Mouse (Mus musculus): ENCODE measurements around the gene Tunar.

The Tunar gene

GRCm38 (mm10) chr12:105403742-105404141, 70.1 kb downstream of the Tunar start:
- DNase-seq (ENCODE audit: low spot score): no peak

DNA sequence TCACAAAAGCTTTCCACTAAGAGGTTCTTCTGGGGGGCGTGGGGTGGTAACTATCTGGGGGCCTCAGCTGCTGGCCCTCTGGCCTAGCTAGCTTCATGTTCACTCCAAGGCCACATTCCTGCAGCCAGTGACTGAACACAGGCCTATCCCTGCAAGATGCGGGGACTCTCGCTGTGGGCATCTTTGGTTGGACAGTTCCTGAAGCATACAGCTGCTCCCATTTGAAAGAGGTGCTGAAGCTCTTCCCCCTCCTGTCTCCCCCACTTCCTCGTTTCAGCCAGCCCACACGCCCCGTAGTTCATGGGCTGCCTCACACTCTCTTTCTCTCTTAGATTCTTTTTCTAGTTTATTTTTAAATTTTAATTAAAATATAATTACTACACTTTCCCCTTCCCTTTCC, 72.3 kb downstream of the Tunar start:
- no peak for DNase-seq (ENCODE audit: low spot score)

DNA sequence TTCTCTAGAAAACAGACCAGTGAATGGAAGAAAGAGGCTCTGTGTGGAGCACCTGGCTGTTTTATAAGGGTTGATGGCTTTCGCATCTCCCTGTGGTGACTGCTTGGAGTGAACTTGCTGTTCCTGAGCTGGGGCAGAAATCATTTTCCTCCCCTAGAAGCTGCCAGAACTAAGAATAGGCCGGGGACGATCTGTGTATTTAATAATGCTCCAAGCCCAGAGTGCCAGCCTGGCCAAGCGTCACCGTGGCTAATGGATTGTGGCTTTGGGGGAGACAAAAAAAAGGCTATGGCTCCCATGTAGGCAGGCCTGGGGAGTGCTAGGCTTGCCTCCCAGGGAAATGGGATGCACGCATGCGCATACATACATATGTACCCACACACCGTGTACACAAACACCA, 80.2 kb downstream of the Tunar start:
- no peak for DNase-seq (ENCODE audit: low spot score)

DNA sequence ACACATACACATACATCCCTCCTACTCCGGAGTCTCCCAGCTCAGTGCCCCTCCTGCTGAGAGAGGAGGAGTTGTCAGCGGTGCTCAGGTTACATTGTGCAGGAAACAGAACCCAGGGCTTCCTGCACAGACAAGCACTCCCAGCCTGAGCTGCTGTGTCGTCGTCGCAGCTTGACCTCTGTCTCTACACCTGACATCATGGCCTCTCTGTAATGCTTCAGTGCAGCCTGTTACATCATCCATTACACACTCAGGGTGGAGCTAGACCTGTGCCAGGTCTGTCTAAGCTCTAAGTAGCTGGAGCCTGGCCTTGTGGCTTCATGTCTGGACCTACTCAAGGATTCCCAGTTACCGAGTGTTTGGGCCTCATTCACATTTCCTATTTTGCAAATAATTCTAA, 86.8 kb downstream of the Tunar start:
- DNase-seq (ENCODE audit: low spot score): peak; percentile 17

GRCm38 (mm10) chr12:105426541-105426940, 92.9 kb downstream of the Tunar start:
- no peak for DNase-seq (ENCODE audit: low spot score)

DNA sequence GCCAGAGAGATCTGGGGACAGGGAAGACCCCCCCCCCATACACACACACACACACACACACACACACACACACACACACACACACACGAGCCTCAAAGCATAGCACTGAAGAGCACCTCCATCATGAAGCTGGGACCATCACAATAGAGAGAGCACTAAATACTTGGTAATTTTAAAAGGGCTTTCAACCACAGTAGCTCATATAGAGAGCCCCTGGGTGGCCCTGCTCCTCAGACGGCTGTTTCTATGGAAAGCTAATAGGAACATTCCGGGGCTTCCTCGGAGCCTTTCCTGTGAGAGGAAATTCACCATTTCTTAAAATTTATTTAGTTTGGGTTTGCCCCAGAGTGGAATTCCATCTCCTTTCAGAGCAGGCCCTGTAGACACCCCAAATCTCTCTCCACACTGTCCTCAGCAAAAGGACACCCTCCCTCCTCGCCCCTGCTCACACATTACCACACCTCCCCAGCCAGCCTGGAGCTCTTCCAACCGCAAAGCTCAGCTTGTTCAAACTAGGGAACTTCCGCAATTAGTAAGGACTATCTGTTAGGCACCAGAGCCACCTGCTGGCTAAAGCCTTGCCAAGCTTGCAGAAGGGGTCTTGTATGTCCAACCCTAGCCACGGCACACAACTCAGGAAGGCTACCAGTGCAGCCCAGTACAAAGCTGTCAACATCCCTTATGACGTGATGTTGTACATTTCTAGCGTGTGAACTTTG, 93.5 kb downstream of the Tunar start:
- DNase-seq (ENCODE audit: low spot score): peak; percentile 89

GRCm38 (mm10) chr12:105431872-105432271, 98.2 kb downstream of the Tunar start:
- peak; percentile 21 for DNase-seq (ENCODE audit: low spot score)

GRCm38 (mm10) chr12:105432807-105433206, 99.1 kb downstream of the Tunar start:
- no peak for DNase-seq (ENCODE audit: low spot score)
